In the genomic region with DNA sequence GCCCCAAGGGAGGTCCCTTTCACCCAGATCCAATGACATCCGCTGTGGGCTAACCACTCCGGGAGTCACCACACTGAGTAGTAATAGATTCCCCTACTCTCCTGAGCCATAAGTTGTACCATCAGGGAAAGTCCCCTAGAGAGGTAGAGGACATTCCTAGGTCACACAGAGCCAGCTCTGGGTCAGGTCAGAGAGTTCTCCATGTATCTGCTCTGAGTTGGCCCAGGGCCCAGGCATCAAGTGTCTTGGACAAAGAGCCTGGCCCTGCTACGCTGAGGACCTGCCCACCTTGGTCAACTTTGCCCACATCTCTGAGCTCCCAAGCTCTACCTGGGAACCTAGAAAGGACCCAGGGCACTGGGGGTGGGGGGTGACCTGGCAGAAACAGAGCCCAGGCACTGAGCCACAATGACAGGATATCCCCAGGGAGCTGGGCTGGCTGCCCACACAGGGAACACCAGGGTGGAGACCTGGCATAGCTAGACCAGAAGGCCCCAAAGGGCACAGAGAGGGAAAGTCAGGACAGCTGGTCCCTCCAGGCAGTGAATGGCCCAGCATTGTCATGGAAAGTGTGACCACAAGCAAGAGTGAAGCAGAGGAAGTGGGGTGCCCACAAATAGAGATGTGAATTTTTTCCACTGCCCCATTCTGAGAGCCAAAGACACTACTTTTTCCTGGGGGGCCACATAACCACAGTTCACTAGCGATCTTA, we compare ENCODE assay signal across 8 mouse cellular contexts. TPM values are rescaled to one million over a fixed set of nuclear protein-coding genes. Genes with fewer than 3 reads are reported as not detected.
DNase-seq lines count a peak whose midpoint lies in the region; ATAC-seq and TF ChIP-seq lines count a peak whose summit lies in the region.
"Had no signal": no experiment of that assay in that cellular context is flagged by ENCODE, and none has a peak within 500 bp of the region (broad histone marks: within the 10 kb centered on the region; RNA-seq: fewer than 3 reads in every experiment).

No protein-coding gene starts in this region.

- no peak overlapping the region for H3K4me3 ChIP-seq in MEL (ENCODE audit: control insufficient read depth in 1 of 2, insufficient read depth in 1 of 2, low read depth in 2 of 2, low read length in 2 of 2)
- H3K4me3 ChIP-seq in stomach, postnatal 0 days (ENCODE audit: low read depth, low read length), result no peak overlapping the region
- no peak overlapping the region for H3K4me3 ChIP-seq in forebrain, embryonic 13.5 days
- H3K4me3 ChIP-seq: embryonic facial prominence, embryonic 12.5 days had no signal

- no peaks in the 10 kb centered on the region for H3K9me3 ChIP-seq in MEL (replicated peaks; ENCODE audit: insufficient read depth, low read length)
- no peaks in the 10 kb centered on the region for H3K9me3 ChIP-seq in stomach, postnatal 0 days (ENCODE audit: control insufficient read depth, low read length)
- no peaks in the 10 kb centered on the region for H3K9me3 ChIP-seq in forebrain, embryonic 13.5 days (replicated peaks)

- H3K27ac ChIP-seq in MEL (ENCODE audit: control insufficient read depth, low read depth, low read length), result no peak overlapping the region
- H3K27ac ChIP-seq in stomach, postnatal 0 days (replicated peaks), result peak overlapping the region; percentile 63
- H3K27ac ChIP-seq in forebrain, embryonic 13.5 days, result no peak overlapping the region
- H3K27ac ChIP-seq: embryonic facial prominence, embryonic 12.5 days had no signal

- peaks cover 0 to 8% of the 10 kb centered on the region in 2 experiments; a peak in 1 of 4 replicates for H3K36me3 ChIP-seq in MEL (ENCODE audit: control insufficient read depth in 1 of 2, insufficient read depth in 2 of 2, low read length in 2 of 2)
- no peaks in the 10 kb centered on the region for H3K36me3 ChIP-seq in stomach, postnatal 0 days (ENCODE audit: control insufficient read depth, insufficient read depth, low read length)
- no peaks in the 10 kb centered on the region for H3K36me3 ChIP-seq in forebrain, embryonic 13.5 days (ENCODE audit: poor library complexity, severe bottlenecking)
- H3K36me3 ChIP-seq: embryonic facial prominence, embryonic 12.5 days had no signal

- ATAC-seq in stomach, postnatal 0 days (ENCODE audit: low FRiP score, low TSS enrichment), result peak; percentile 31
- no peak for ATAC-seq in forebrain, embryonic 13.5 days

- H3K79me2 ChIP-seq in MEL (ENCODE audit: control insufficient read depth, insufficient read depth, low read length, poor library complexity), result no peaks in the 10 kb centered on the region

- H3K4me2 ChIP-seq in stomach, postnatal 0 days (replicated peaks; ENCODE audit: low read depth), result no peak overlapping the region
- no peak overlapping the region for H3K4me2 ChIP-seq in forebrain, embryonic 13.5 days
- H3K4me2 ChIP-seq: embryonic facial prominence, embryonic 12.5 days had no signal

- no peak for TF ChIP-seq POLR2A in MEL (IDR thresholded peaks at IDR 0.05; ENCODE audit: control insufficient read depth in 1 of 2, insufficient read depth in 1 of 2, low read depth in 1 of 2, low read length in 2 of 2, poor library complexity in 1 of 2)

- TF ChIP-seq EP300 in MEL (IDR thresholded peaks at IDR 0.05; ENCODE audit: low read depth in 1 of 2, low read length in 2 of 2), result no peak
- no peak for TF ChIP-seq EP300 in stomach, postnatal 0 days (optimal IDR thresholded peaks at IDR 0.05)

- WGBS in stomach, postnatal 0 days, result 71% methylated on average over 4 of the region's 4 CpGs
- WGBS in forebrain, embryonic 13.5 days, result 88% methylated on average over 4 of the region's 4 CpGs

- no peak for TF ChIP-seq CTCF in MEL (IDR thresholded peaks at IDR 0.05 in 2 of 3, conservative IDR thresholded peaks at IDR 0.05 in 1 of 3; ENCODE audit: control insufficient read depth in 1 of 3, insufficient read depth in 1 of 3, low read depth in 2 of 3, low read length in 3 of 3, poor library complexity in 1 of 3, severe bottlenecking in 1 of 3)
- no peak for TF ChIP-seq CTCF in stomach, postnatal 0 days (IDR thresholded peaks at IDR 0.05; ENCODE audit: low read depth)

- no peak for TF ChIP-seq RAD21 in MEL (IDR thresholded peaks at IDR 0.05; ENCODE audit: low read depth, low read length)

- no peak overlapping the region for H3K9ac ChIP-seq in MEL (ENCODE audit: control insufficient read depth, low read depth, low read length, poor library complexity, severe bottlenecking)
- H3K9ac ChIP-seq in stomach, postnatal 0 days (ENCODE audit: low read length), result no peak overlapping the region
- H3K9ac ChIP-seq in forebrain, embryonic 13.5 days, result no peak overlapping the region
- H3K9ac ChIP-seq: embryonic facial prominence, embryonic 12.5 days had no signal

- no peaks in the 10 kb centered on the region for H3K27me3 ChIP-seq in MEL (ENCODE audit: control insufficient read depth in 1 of 2, insufficient read depth in 2 of 2, low read length in 2 of 2)
- no peaks in the 10 kb centered on the region for H3K27me3 ChIP-seq in stomach, postnatal 0 days (ENCODE audit: control insufficient read depth, insufficient read depth, low read length)
- no peaks in the 10 kb centered on the region; the same call in 1 of the 2 replicates for H3K27me3 ChIP-seq in forebrain, embryonic 13.5 days
- H3K27me3 ChIP-seq: embryonic facial prominence, embryonic 12.5 days had no signal

- peak; percentile 74 for DNase-seq in CD4-positive helper T cell, adult 2 months (ENCODE audit: low read depth, low spot score)
- peak; percentile 22 for DNase-seq in MEL (ENCODE audit: low read depth, low spot score)
- peak; percentile 82 to 83 for DNase-seq in heart, adult 18-20 months
- peak; percentile 82 to 85 for DNase-seq in kidney, postnatal 36 days
- DNase-seq in stomach, postnatal 0 days (ENCODE audit: low spot score), result no peak
- DNase-seq in retina, postnatal 1 day, result no peak

- peaks cover 8 to 20% of the 10 kb centered on the region in 2 experiments for H3K4me1 ChIP-seq in MEL (ENCODE audit: control insufficient read depth in 1 of 2, insufficient read depth in 2 of 2, low read length in 2 of 2)
- H3K4me1 ChIP-seq in stomach, postnatal 0 days (replicated peaks; ENCODE audit: control insufficient read depth, insufficient read depth), result peaks cover 21% of the 10 kb centered on the region
- no peaks in the 10 kb centered on the region for H3K4me1 ChIP-seq in forebrain, embryonic 13.5 days

TF ChIP-seq in MEL, 35 proteins besides CTCF, POLR2A, EP300 and RAD21:
- TF ChIP-seq ZKSCAN1 (IDR thresholded peaks at IDR 0.05; ENCODE audit: low read depth, low read length) (no peak), SMC3 (IDR thresholded peaks at IDR 0.05; ENCODE audit: low read depth, low read length) (no peak), USF2 (IDR thresholded peaks at IDR 0.05; ENCODE audit: borderline replicate concordance in 1 of 2, insufficient read depth in 1 of 2, low read depth in 1 of 2, low read length in 2 of 2) (no peak), TCF12 (IDR thresholded peaks at IDR 0.05; ENCODE audit: low read depth, low read length) (no peak), CHD1 (IDR thresholded peaks at IDR 0.05; ENCODE audit: low read depth, low read length) (no peak), MYB (IDR thresholded peaks at IDR 0.05; ENCODE audit: low read depth, low read length) (no peak), MEF2A (IDR thresholded peaks at IDR 0.05; ENCODE audit: extremely low read depth, insufficient replicate concordance, low read depth, low read length, poor library complexity, severe bottlenecking) (no peak), RCOR1 (IDR thresholded peaks at IDR 0.05; ENCODE audit: low read depth, low read length) (no peak), MXI1 (IDR thresholded peaks at IDR 0.05; ENCODE audit: low read depth, low read length) (no peak), ZNF384 (IDR thresholded peaks at IDR 0.05; ENCODE audit: low read depth, low read length) (no peak), USF1 (IDR thresholded peaks at IDR 0.05; ENCODE audit: low read depth, low read length) (no peak), GABPA (IDR thresholded peaks at IDR 0.05; ENCODE audit: low read depth, low read length) (no peak), CHD2 (IDR thresholded peaks at IDR 0.05; ENCODE audit: low read length) (no peak), ZC3H11A (IDR thresholded peaks at IDR 0.05; ENCODE audit: low read depth, low read length) (no peak), GATA1 (IDR thresholded peaks at IDR 0.05; ENCODE audit: low read depth, low read length) (no peak), MAFK (IDR thresholded peaks at IDR 0.05; ENCODE audit: borderline replicate concordance, low read depth, low read length) (no peak)
TF ChIP-seq in MEL: peak in this region for 0.

RNA-seq across cellular contexts. Expression of a gene that starts 7.4 kb away (rescaled TPM):
- 10.7 and 16.4 TPM in 2 replicates for total RNA-seq in MEL (2012; rRNA removed)
- 10 to 100 TPM in 1 of 2 experiments, not detected in 1; 49.9 TPM for polyA plus RNA-seq in MEL (2012; ENCODE audit: insufficient read depth in 1 of 2, insufficient read length in 2 of 2, low read depth in 1 of 2, low replicate concordance in 2 of 2, missing spikeins in 1 of 2)
- total RNA-seq in heart, adult 18-20 months (2021), result 10 to 100 TPM in 1 of 2 experiments, 1 to 10 TPM in 1; 8.6 to 15.8 TPM
- polyA plus RNA-seq in stomach, postnatal 0 days (2015; fragmentation: Nextera tagmentation; extraction: Ambion mirVana), result 19.6 and 21.9 TPM in 2 replicates
- 0.40 and 0.47 TPM in 2 replicates for polyA plus RNA-seq in forebrain, embryonic 13.5 days (2015; fragmentation: Nextera tagmentation; extraction: Ambion mirVana)

RNA-seq across cellular contexts. Expression of a gene that starts 45.3 kb away (rescaled TPM):
- 3.0 and 3.1 TPM in 2 replicates for total RNA-seq in MEL (2012; rRNA removed)
- 1 to 10 TPM in 1 of 2 experiments, not detected in 1; 8.1 TPM for polyA plus RNA-seq in MEL (2012; ENCODE audit: insufficient read depth in 1 of 2, insufficient read length in 2 of 2, low read depth in 1 of 2, low replicate concordance in 2 of 2, missing spikeins in 1 of 2)
- under 1 TPM; 0.25 to 0.28 TPM for total RNA-seq in heart, adult 18-20 months (2021)
- 0.97 and 0.98 TPM in 2 replicates for polyA plus RNA-seq in stomach, postnatal 0 days (2015; fragmentation: Nextera tagmentation; extraction: Ambion mirVana)
- 0.25 and 0.46 TPM in 2 replicates for polyA plus RNA-seq in forebrain, embryonic 13.5 days (2015; fragmentation: Nextera tagmentation; extraction: Ambion mirVana)

Comparison
In these comparisons a context has a peak if more than half of its experiments do, and no peak if none do; other contexts are left out.
1. DNase-seq: peak in CD4-positive helper T cell, adult 2 months (single experiment), MEL (single experiment), heart, adult 18-20 months (2 of 2) and kidney, postnatal 36 days (2 of 2); none in stomach, postnatal 0 days (single experiment) and retina, postnatal 1 day (single experiment).